Mouse (Mus musculus): ENCODE results near the gene Galnt4.
"Not testable (repeated sequence)": the region's sequence is repeated elsewhere in the genome, so short reads cannot be mapped to it uniquely, and the experiment has no call there.

Gene Galnt4

DNA sequence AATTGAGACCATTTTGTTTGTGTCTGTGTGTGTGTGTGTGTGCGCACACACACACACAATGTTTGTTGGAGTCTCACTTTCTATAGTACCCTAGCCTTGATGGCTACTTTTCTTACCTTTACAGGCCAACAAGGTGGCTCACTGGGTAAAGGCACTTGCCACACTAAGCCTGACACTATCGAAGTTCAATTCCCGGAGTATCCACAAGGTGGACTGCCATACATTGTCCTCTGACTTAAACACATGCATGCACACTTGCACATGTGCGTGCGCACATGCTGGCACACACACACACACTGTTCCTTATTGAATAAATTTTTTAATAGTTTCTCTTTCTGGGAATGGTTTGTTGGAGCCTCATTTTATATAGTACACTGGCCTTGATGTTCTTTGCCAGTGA is 48.8 kb downstream of the Galnt4 start:
- DNase-seq (ENCODE audit: low spot score in 2 of 2), result no peak

DNA sequence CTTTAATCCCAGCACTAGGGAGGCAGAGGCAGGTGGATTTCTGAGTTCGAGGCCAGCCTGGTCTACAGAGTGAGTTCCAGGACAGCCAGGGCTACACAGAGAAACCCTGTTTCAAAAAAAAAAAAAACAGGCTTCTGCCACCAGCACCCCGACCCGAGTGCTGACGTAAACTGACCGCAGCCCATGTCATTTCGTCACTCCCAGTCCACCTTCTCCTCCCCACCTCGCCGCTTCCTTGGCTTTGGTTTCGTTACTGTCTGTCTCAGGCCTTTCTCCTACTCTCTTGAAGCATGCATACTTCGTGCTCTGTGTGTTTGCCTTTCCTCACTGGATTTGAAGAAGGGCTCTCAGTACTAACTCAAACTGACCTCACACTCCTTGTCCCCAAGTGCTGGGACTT is 49.7 kb downstream of the Galnt4 start:
- DNase-seq (ENCODE audit: low spot score in 2 of 2), result not testable (repeated sequence)

DNA sequence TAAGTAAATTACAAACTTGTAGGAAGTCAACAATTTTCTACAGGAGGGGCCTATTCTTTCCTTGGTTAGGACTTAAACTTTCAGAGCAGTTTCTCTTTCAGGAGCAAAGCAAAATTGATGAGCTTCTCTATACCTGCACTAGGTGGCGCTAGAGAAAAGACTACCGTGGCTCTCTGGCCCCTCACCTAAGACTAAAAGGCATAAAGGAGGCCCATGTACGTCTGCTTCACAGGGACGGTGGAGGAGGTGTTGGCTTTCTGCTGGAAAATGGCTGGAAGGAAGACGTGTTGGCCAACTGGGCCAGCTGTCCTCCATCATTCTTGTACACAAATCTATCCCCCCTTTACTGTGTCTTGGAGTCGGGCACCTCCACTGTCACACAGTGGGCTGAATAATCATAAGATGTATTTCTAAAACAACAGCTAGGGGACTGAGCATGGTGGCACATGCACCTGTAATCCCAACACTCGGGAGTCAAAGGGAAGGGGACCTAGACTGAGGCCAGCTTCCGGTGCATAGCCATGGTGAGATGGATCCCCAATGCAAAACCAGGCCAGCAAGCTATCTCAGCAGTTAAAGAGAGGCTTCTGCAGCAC is 54.1 kb downstream of the Galnt4 start:
- DNase-seq (ENCODE audit: low spot score in 2 of 2), result no peak
